Mouse (Mus musculus) cortical plate, adult 2 months (tissue): ENCODE results near the gene Cad.

Experiments used
- CTCF ChIP-seq: fragments of 200-500 bp; IDR thresholded peaks from 2 replicates; pipeline ENCODE4 v1.5.1; 2011; ENCODE audit warnings: mild to moderate bottlenecking, control low read depth, low read length; ENCODE audit not compliant: insufficient read depth; ENCODE audit errors: extremely low read depth
- POLR2A ChIP-seq: fragments of 200-500 bp; IDR thresholded peaks from 2 replicates; pipeline ENCODE4 v1.6.1; 2011; ENCODE audit warnings: mild to moderate bottlenecking, low read length, control low read depth; ENCODE audit not compliant: insufficient read depth; ENCODE audit errors: extremely low read depth

GRCm38 (mm10) chr5:31083949-31084348, 29.4 kb downstream of the Cad start:
- TF ChIP-seq CTCF (no peak), POLR2A (no peak)
